Mouse (Mus musculus) fat pad, adult 2 months (tissue): ENCODE results near the gene Zfp799.

ENCODE experiments used
- DNase-seq: peaks from one replicate; pipeline ENCODE4 v3.0.0-alpha.2; 2011; ENCODE audit warnings: low read depth, low spot score; ENCODE audit errors: extremely low read depth

Zfp799 gene

DNA sequence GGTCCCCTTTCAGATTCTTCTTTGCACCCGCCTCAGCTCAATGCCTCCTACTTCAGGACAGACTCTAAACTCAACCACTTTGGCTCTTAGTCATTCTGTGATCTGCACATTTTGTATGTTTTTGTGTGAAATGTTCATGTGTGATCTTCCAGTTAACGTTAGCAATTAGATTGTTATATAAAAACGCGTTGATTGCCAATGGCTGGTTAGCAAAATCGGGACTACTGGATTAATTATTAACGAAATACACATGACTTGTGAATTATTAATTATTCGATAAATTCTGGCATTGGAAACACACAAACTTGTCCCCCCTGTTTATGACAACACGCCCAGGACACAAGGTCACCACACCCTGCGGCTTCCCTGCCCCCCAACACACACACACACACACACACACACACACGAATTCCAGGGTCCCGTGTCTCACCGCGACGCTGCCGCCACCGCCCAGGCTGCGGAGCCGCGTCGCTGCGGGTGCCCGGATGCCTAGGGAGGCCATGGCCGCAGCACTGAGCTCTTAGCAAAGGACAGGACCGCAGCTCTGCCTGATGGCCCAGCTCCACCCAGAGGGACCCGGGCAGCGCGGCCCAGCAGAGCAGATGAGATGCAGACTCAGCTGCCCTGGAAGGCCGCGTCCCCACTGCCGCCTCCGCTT, 42.5 kb downstream of the Zfp799 start:
- no peak for DNase-seq

DNA sequence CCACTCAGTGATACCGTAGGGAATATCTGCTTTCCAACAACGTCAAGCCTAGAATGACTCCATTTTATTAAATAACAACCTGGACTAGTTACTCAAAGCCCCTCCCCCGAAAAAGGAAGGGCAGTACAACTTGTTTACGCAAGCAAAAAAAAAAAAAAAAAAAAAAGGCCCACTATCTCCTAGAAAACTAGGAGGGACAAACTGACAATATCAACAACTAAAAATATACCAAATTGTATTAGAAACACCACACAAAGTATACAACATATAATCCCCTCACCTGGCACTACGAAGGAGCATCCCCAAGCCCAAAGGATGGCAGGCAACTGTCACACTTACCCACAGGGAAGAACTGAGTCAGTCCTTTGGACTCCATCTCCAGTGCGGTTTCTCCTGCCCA, 43.1 kb downstream of the Zfp799 start:
- DNase-seq, result no peak

DNA sequence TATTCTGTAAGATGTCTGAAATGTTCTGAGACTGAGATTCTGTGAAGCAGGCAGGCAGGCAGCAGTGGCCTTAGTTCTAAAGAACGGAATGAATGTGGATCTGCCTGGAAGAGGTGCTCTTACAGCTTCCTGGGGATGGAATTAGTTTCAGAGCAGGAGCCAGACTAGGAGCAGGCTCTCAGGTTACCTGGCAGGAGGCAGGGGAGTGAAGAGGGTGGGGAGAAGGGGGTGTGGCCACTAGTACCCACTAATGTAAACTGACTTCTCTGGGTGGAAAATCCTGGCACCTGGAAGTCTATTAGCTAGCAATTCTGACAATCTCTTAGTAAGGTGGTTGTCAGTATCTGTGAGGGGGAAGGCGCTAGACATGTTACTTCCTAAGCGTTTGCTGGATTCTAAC, 44.4 kb downstream of the Zfp799 start:
- DNase-seq, result no peak

DNA sequence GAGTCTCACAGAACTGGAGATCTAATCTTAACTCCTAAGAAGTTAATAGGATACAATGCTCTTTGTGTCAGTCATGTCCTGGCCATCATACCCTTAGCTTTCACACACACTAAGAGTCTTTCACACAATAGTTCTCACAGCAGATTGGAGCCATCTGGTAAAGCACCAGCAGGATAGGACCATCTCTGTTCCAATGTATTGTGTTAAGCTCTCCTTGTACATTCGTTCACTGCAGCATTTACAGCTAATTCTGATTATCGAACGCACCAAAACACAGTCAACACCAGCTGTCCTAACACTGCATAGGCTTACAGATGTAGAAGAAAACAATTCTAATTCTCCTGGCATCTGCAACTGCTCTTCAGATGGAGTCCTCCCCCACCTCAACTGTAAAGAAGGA, 52.5 kb downstream of the Zfp799 start:
- DNase-seq, result no peak

DNA sequence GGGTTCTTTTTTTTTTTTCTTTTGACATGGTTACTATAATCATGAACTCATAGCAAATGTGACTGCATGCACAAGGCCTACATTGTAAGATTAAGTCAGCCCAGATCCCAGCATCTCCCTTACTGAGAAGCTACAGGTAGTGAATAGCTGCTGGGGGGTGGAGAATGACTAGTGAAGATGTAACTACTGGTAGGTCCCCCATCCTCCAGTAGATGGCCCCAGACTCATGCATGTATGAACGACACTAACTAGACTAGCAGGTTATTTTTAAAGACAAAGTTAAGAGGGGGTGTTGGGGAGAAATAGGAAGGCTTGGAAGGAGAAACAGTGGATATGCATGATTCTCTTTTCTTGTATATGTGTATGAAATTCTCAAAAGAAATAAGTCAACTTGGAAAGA, 58.8 kb downstream of the Zfp799 start:
- DNase-seq, result no peak

DNA sequence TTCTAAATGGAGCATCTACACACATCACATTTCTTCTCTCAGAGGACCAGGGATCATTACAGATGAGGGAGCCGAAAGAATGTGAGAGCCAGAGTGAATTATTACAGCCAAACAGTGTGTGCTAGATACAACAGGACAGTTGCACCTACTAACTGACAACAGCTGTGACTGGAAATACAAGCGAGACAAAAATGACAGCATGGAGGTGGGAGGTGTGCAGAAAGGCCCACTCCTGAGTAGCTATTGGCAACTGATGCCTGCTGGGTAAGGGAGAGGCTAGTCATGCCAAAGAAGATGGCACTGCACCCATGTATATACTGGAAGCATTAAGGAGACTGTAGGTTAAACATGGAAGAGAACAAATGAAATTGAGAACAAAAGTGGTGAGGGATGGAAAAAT, 63.6 kb downstream of the Zfp799 start:
- no peak for DNase-seq
